Mouse (Mus musculus) intestine, embryonic 14.5 days (tissue): Measurements from ENCODE around the gene Rock2. TPM values are rescaled to one million over a fixed set of nuclear protein-coding genes. Genes with fewer than 3 reads are reported as not detected.
A peak's percentile ranks its signal among the peaks of the same experiment; 100 is the strongest.

Source experiments
- ATAC-seq: fragments of 200-750 bp; cut with Nextera tagmentation; replicated peaks from 2 replicates; pipeline ENCODE4 v1.8.0; 2017; ENCODE audit warnings: low read depth, moderate number of reproducible peaks, moderate TSS enrichment, moderate library complexity; ENCODE audit not compliant: low FRiP score, low TSS enrichment
- DNase-seq: peaks from one replicate; pipeline ENCODE4 v3.0.0-alpha.2; 2018; ENCODE audit warnings: low spot score
- H3K27ac ChIP-seq: fragments of 300-500 bp; sonication (generic); 2 replicates; pipeline ENCODE4 v1.5.1; 2014; ENCODE audit warnings: low read depth, mild to moderate bottlenecking, control low read depth
- H3K27me3 ChIP-seq: fragments of 300-500 bp; sonication (generic); replicated peaks from 2 replicates; pipeline ENCODE4 v1.6.1; 2014; ENCODE audit warnings: low read length, control low read depth; ENCODE audit not compliant: control insufficient read depth, insufficient read depth
- H3K36me3 ChIP-seq: fragments of 300-500 bp; sonication (generic); 2 replicates; pipeline ENCODE4 v1.6.1; 2014; ENCODE audit warnings: low read length, control low read depth; ENCODE audit not compliant: control insufficient read depth, insufficient read depth
- H3K4me1 ChIP-seq: fragments of 300-500 bp; sonication (generic); replicated peaks from 2 replicates; pipeline ENCODE4 v1.6.1; 2014; ENCODE audit warnings: low read length, control low read depth, mixed read lengths; ENCODE audit not compliant: control insufficient read depth, insufficient read depth
- H3K4me2 ChIP-seq: fragments of 300-500 bp; sonication (generic); 2 replicates; pipeline ENCODE4 v1.6.1; 2014; ENCODE audit warnings: low read length
- H3K4me3 ChIP-seq: fragments of 300-500 bp; sonication (generic); 2 replicates; pipeline ENCODE4 v1.5.1; 2014; ENCODE audit warnings: low read depth, low read length, control low read depth, mixed read lengths
- H3K9ac ChIP-seq: fragments of 300-500 bp; sonication (generic); 2 replicates; pipeline ENCODE4 v1.6.1; 2014; ENCODE audit warnings: mild to moderate bottlenecking, low read length
- H3K9me3 ChIP-seq: fragments of 300-500 bp; sonication (generic); 2 replicates; pipeline ENCODE4 v1.6.1; 2016; ENCODE audit warnings: low read length, control low read depth; ENCODE audit not compliant: control insufficient read depth
- WGBS: fragments of 180-500 bp; shearing (Covaris S2); extraction: QIAGEN DNeasy Blood & Tissue Kit; methylation state at CpG from one replicate; pipeline ENCODE4 v1.1.7; 2014; 5-methylcytosine and 5-hydroxymethylcytosine counted together
- polyA plus RNA-seq: library from polyadenylated mRNA; unstranded; fragments of >200 nt; fragmentation: Nextera tagmentation; extraction: Ambion mirVana; gene quantifications from 2 replicates; pipeline ENCODE4 v1.2.1, GENCODE M21; 2014

Gene Rock2
- polyA plus RNA-seq, 1 experiment from 2014 or later = 20.7 TPM

GRCm38 (mm10) chr12:16875269-16875668 is 19.4 kb upstream of the Rock2 start:
- Histone ChIP-seq H3K27me3 (no peaks in the 10 kb centered on the region), H3K4me2 (no peak overlapping the region), H3K9me3 (no peaks in the 10 kb centered on the region), H3K4me1 (peaks cover 16% of the 10 kb centered on the region), H3K9ac (no peak overlapping the region), H3K4me3 (no peak overlapping the region), H3K27ac (no peak overlapping the region), H3K36me3 (no peaks in the 10 kb centered on the region)
- WGBS = 41% methylated on average over 4 of the region's 4 CpGs
- DNase-seq (no peak), ATAC-seq (no peak)

DNA sequence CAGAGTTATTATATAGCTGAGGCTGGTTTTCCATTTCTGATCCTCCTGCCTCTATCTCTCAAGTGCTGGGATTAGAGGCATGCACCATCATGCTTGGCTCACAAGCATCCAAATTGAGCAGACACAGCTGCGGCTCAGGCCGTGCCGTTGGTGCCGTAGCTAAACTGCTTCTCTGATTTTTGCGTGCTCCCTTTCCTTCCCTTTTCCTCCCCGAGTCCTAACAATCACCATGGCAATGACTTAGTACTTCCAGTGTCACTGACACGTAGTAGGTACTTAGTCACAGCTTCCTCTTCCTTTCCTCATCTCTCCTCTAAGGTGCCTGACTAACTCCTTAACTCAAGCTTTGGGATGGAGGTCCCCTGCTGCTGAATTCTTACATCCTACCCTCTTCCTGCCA is 19.0 kb upstream of the Rock2 start:
- Histone ChIP-seq H3K27ac (no peak overlapping the region), H3K27me3 (no peaks in the 10 kb centered on the region), H3K9ac (no peak overlapping the region), H3K4me3 (no peak overlapping the region), H3K36me3 (no peaks in the 10 kb centered on the region), H3K9me3 (no peaks in the 10 kb centered on the region), H3K4me1 (peaks cover 12% of the 10 kb centered on the region), H3K4me2 (no peak overlapping the region)
- DNase-seq (no peak), ATAC-seq (no peak)
- 75% methylated on average over 7 of the region's 7 CpGs for WGBS

DNA sequence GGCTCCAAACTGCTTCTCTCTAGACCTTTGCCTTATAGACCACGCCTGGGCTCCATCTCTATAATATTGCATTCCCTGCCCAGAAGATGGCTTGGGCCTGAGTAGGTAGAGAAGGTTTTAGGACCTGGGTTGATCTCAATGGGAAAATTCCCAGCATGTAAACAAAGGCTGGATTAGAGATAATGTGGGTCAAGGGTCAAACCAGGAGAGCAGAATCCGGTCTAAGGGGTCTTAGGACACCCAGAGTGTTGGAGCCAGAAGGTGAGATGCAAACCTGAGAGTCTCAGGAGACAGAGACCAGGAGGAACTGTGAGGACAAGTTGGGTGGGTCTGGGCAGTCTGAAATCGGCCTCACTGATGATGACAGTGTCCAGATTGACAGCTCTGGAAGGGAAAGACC is 18.0 kb upstream of the Rock2 start:
- H3K9ac ChIP-seq = no peak overlapping the region
- 40% methylated on average over 3 of the region's 3 CpGs for WGBS
- no peaks in the 10 kb centered on the region for H3K36me3 ChIP-seq
- no peak for DNase-seq
- no peaks in the 10 kb centered on the region for H3K9me3 ChIP-seq
- H3K4me1 ChIP-seq = peaks cover 9% of the 10 kb centered on the region
- H3K4me3 ChIP-seq = no peak overlapping the region
- ATAC-seq = no peak
- H3K27ac ChIP-seq = 0 out of 2 replicates have a peak overlapping the region, but pooled peaks have one; percentile 27
- no peak overlapping the region for H3K4me2 ChIP-seq
- H3K27me3 ChIP-seq = no peaks in the 10 kb centered on the region

- H3K9ac ChIP-seq = no peak overlapping the region
- no peak overlapping the region for H3K4me3 ChIP-seq
- no peaks in the 10 kb centered on the region for H3K36me3 ChIP-seq
- DNase-seq (no peak), ATAC-seq (no peak)
- 36% methylated on average over 5 of the region's 5 CpGs for WGBS
- no peaks in the 10 kb centered on the region for H3K9me3 ChIP-seq
- peaks cover 10% of the 10 kb centered on the region for H3K4me1 ChIP-seq
- no peaks in the 10 kb centered on the region for H3K27me3 ChIP-seq
- no peak overlapping the region for H3K4me2 ChIP-seq
- H3K27ac ChIP-seq = 0 out of 2 replicates have a peak overlapping the region, but pooled peaks have one; percentile 27
These were observed 17.6 kb upstream of the Rock2 start for GRCm38 (mm10) chr12:16877141-16877540.

- Histone ChIP-seq H3K9me3 (no peaks in the 10 kb centered on the region), H3K4me2 (no peak overlapping the region), H3K9ac (no peak overlapping the region), H3K27me3 (no peaks in the 10 kb centered on the region), H3K27ac (no peak overlapping the region), H3K4me1 (peaks cover 13% of the 10 kb centered on the region), H3K36me3 (no peaks in the 10 kb centered on the region), H3K4me3 (no peak overlapping the region)
- WGBS = 30% methylated on average over 1 of the region's 1 CpGs
- DNase-seq (no peak), ATAC-seq (no peak)
These were observed 17.0 kb upstream of the Rock2 start for GRCm38 (mm10) chr12:16877679-16878078.

DNA sequence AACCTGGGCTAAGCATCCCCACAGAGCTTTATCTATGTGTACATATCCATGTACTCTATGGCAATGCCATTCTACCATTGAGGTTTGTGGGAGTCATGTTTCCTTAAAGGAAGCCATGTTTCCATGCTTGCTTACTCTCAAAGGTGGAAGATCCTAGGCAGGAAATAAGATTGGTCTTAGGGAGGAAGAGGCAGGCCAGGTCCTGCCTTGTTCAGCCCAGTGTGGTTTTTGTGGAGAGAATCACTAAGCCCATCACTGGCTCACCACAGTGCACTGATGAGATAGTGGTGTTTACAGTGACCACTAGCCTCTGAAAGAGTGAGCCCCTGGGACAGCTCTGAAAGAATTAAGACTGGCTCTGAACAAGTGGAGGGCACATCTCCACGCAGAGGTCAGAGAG is 15.3 kb upstream of the Rock2 start:
- Histone ChIP-seq H3K27me3 (no peaks in the 10 kb centered on the region), H3K4me1 (peaks cover 13% of the 10 kb centered on the region), H3K4me2 (no peak overlapping the region), H3K9ac (no peak overlapping the region), H3K4me3 (no peak overlapping the region), H3K9me3 (no peaks in the 10 kb centered on the region), H3K27ac (no peak overlapping the region), H3K36me3 (no peaks in the 10 kb centered on the region)
- ATAC-seq = no peak
- DNase-seq = no peak
- WGBS = 73% methylated on average over 1 of the region's 1 CpGs

DNA sequence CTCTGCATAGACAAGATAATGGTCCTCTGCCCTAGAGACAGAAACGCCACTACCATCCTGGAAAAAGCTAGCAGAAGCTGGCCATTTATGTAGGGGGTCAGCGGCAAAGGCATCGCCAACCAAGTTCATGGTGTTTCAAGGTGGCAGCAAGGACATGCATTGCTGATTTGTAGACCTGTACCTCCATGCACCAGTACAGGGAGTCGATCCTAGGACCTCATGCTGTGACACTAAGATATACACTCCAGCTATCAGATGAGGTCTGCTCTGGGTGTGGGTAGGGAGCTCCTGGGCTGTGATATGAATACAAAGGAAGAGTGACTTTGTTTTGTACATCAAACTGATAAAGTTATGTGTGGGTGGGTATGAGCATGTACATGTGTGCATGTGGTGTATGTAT is 14.6 kb upstream of the Rock2 start:
- Histone ChIP-seq H3K36me3 (no peaks in the 10 kb centered on the region), H3K27me3 (no peaks in the 10 kb centered on the region), H3K4me1 (peaks cover 9% of the 10 kb centered on the region), H3K4me2 (no peak overlapping the region), H3K9me3 (no peaks in the 10 kb centered on the region), H3K27ac (no peak overlapping the region), H3K9ac (no peak overlapping the region), H3K4me3 (no peak overlapping the region)
- ATAC-seq (no peak), DNase-seq (no peak)
- whole genome bisulfite sequencing = 90% methylated on average over 4 of the region's 4 CpGs

- H3K27ac ChIP-seq = no peak overlapping the region
- no peak overlapping the region for H3K4me2 ChIP-seq
- DNase-seq = no peak
- H3K4me1 ChIP-seq = peaks cover 4% of the 10 kb centered on the region; the same call in 1 of the 2 replicates
- ATAC-seq = no peak
- no peak overlapping the region for H3K9ac ChIP-seq
- H3K9me3 ChIP-seq = no peaks in the 10 kb centered on the region
- H3K27me3 ChIP-seq = no peaks in the 10 kb centered on the region
- no peak overlapping the region for H3K4me3 ChIP-seq
- 72% methylated on average over 3 of the region's 3 CpGs for WGBS
- H3K36me3 ChIP-seq = no peaks in the 10 kb centered on the region
These were observed 12.3 kb upstream of the Rock2 start for GRCm38 (mm10) chr12:16882442-16882841.

DNA sequence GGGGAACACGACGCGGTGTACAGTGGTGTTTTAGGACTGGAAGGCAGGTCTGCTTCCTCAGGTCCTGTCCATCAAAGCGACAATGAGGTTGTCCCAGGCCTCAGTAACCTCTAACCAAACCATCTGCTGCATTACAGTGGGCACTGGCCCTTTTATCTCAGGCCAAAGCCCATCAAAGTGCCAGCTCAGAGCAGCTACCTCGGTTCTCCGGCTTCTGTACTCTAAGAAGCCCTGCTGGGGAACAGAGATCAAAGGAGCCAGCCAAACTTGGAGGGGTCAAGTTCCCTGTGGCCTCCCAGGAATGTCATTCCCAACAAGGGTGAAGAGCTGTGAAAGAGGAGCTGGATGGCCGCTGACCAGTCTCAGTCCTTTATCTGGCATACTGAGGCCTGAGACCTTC is 11.6 kb upstream of the Rock2 start:
- no peak for ATAC-seq

More for the DNA sequence above, 11.6 kb upstream of the Rock2 start:
- no peak overlapping the region for H3K4me2 ChIP-seq
- H3K36me3 ChIP-seq = no peaks in the 10 kb centered on the region
- H3K4me3 ChIP-seq = no peak overlapping the region
- DNase-seq = no peak
- H3K27me3 ChIP-seq = no peaks in the 10 kb centered on the region
- peaks cover 4% of the 10 kb centered on the region; the same call in 1 of the 2 replicates for H3K4me1 ChIP-seq
- 70% methylated on average over 7 of the region's 7 CpGs for WGBS
- no peak overlapping the region for H3K9ac ChIP-seq
- no peaks in the 10 kb centered on the region for H3K9me3 ChIP-seq
- no peak overlapping the region for H3K27ac ChIP-seq
